In the genomic region with DNA sequence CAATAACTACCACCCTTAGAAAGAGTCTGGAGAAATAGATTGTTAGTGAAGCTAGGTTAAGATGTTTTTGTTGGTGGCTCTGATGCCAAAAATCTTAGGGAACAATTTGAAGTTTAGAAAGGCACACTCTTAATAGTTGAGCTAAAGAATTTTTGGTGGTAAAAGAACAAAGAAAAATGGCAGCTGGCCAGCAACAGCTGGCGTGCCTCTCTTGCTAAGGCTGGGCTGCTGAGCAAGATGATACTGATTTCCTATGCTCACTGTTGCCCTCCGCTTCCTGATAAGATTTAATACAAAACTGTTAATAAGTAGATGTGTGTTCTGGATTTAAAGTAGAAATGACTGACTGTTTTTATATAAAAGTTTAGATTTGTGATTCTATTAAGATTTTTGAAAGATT, we compare ENCODE assay signal across 17 mouse cellular contexts. TPM values are rescaled to one million over a fixed set of nuclear protein-coding genes. Genes with fewer than 3 reads are reported as not detected.
A peak's percentile ranks its signal among the peaks of the same experiment; 100 is the strongest.
DNase-seq lines count a peak whose midpoint lies in the region; ATAC-seq and TF ChIP-seq lines count a peak whose summit lies in the region.
"Had no signal": no experiment of that assay in that cellular context is flagged by ENCODE, and none has a peak within 500 bp of the region (broad histone marks: within the 10 kb centered on the region; RNA-seq: fewer than 3 reads in every experiment).

No protein-coding gene starts in this region.

- no peaks in the 10 kb centered on the region for H3K9me3 ChIP-seq in kidney, postnatal 0 days (replicated peaks; ENCODE audit: low read length)
- no peaks in the 10 kb centered on the region for H3K9me3 ChIP-seq in lung, postnatal 0 days (ENCODE audit: low read length)
- H3K9me3 ChIP-seq in liver, postnatal 0 days (ENCODE audit: low read length) = no peaks in the 10 kb centered on the region
- H3K9me3 ChIP-seq: forebrain, embryonic 15.5 days; heart, embryonic 13.5 days had no signal

- no peak for TF ChIP-seq EP300 in lung, postnatal 0 days (IDR thresholded peaks at IDR 0.05)
- no peak for TF ChIP-seq EP300 in liver, postnatal 0 days (IDR thresholded peaks at IDR 0.05; ENCODE audit: low read depth)

- H3K36me3 ChIP-seq in kidney, postnatal 0 days (ENCODE audit: insufficient read depth, low read length) = peaks cover 8% of the 10 kb centered on the region
- H3K36me3 ChIP-seq in lung, postnatal 0 days (ENCODE audit: insufficient read depth, low read length) = peaks cover 6% of the 10 kb centered on the region; the same call in 1 of the 2 replicates
- peaks cover 16% of the 10 kb centered on the region for H3K36me3 ChIP-seq in liver, postnatal 0 days (replicated peaks; ENCODE audit: insufficient read depth, low read length)

- peak; percentile 25 for DNase-seq in kidney, postnatal 0 days (ENCODE audit: low spot score)
- no peak for DNase-seq in kidney, postnatal 36 days
- peak; percentile 23 for DNase-seq in layer of hippocampus, adult 11-12 months (ENCODE audit: low spot score)
- DNase-seq in layer of hippocampus, adult 2 months (ENCODE audit: low spot score in 2 of 2) = no peak
- DNase-seq in lung, postnatal 0 days (ENCODE audit: low spot score) = peak; percentile 49
- no peak for DNase-seq in lung, postnatal 25 days (ENCODE audit: low spot score)
- no peak for DNase-seq in liver, postnatal 0 days
- DNase-seq: adrenal gland, adult 8-10 months; adrenal gland, postnatal 36 days; cerebellum, adult 2 months; cerebellum, postnatal 10 days; gastrocnemius, postnatal 36 days; heart, adult 11 months; heart, postnatal 36 days had no signal

- WGBS in kidney, postnatal 0 days = 61% methylated on average over 2 of the region's 2 CpGs
- WGBS in lung, postnatal 0 days = 47% methylated on average over 2 of the region's 2 CpGs
- WGBS in liver, postnatal 0 days (ENCODE audit: insufficient replicate concordance) = 59% methylated on average over 2 of the region's 2 CpGs

- H3K9ac ChIP-seq in kidney, postnatal 0 days (ENCODE audit: low read depth, low read length) = no peak overlapping the region
- H3K9ac ChIP-seq in lung, postnatal 0 days (replicated peaks; ENCODE audit: low read depth) = no peak overlapping the region
- H3K9ac ChIP-seq in liver, postnatal 0 days (replicated peaks) = no peak overlapping the region
- H3K9ac ChIP-seq: forebrain, embryonic 15.5 days; heart, embryonic 13.5 days had no signal

- ATAC-seq in kidney, postnatal 0 days (replicated peaks; ENCODE audit: low FRiP score, low read depth) = no peak
- ATAC-seq in lung, postnatal 0 days = no peak
- no peak for ATAC-seq in liver, postnatal 0 days
- ATAC-seq: forebrain, embryonic 15.5 days had no signal

- no peak overlapping the region for H3K27ac ChIP-seq in kidney, postnatal 0 days
- no peak overlapping the region for H3K27ac ChIP-seq in layer of hippocampus, adult 2 months
- H3K27ac ChIP-seq in lung, postnatal 0 days (ENCODE audit: low read length) = no peak overlapping the region
- H3K27ac ChIP-seq in liver, postnatal 0 days (ENCODE audit: low read depth) = no peak overlapping the region
- H3K27ac ChIP-seq: forebrain, embryonic 15.5 days; heart, embryonic 13.5 days had no signal

- no peaks in the 10 kb centered on the region for H3K4me1 ChIP-seq in kidney, postnatal 0 days (replicated peaks; ENCODE audit: insufficient read depth, low read length)
- no peaks in the 10 kb centered on the region for H3K4me1 ChIP-seq in lung, postnatal 0 days (ENCODE audit: insufficient read depth, low read depth, low read length)
- no peaks in the 10 kb centered on the region for H3K4me1 ChIP-seq in liver, postnatal 0 days (ENCODE audit: insufficient read depth)
- H3K4me1 ChIP-seq: forebrain, embryonic 15.5 days; heart, embryonic 13.5 days had no signal

- H3K4me2 ChIP-seq in kidney, postnatal 0 days (ENCODE audit: low read length) = no peak overlapping the region
- no peak overlapping the region for H3K4me2 ChIP-seq in lung, postnatal 0 days (replicated peaks; ENCODE audit: low read depth, low read length)
- H3K4me2 ChIP-seq in liver, postnatal 0 days (ENCODE audit: low read depth, low read length) = no peak overlapping the region
- H3K4me2 ChIP-seq: forebrain, embryonic 15.5 days; heart, embryonic 13.5 days had no signal

- H3K4me3 ChIP-seq in kidney, postnatal 0 days (replicated peaks; ENCODE audit: low read depth, low read length) = no peak overlapping the region
- no peak overlapping the region for H3K4me3 ChIP-seq in layer of hippocampus, adult 2 months
- H3K4me3 ChIP-seq in lung, postnatal 0 days (ENCODE audit: low read depth, low read length) = no peak overlapping the region
- no peak overlapping the region for H3K4me3 ChIP-seq in liver, postnatal 0 days (ENCODE audit: low read depth, low read length)
- H3K4me3 ChIP-seq: forebrain, embryonic 15.5 days; heart, embryonic 13.5 days had no signal

- TF ChIP-seq CTCF in kidney, postnatal 0 days (IDR thresholded peaks at IDR 0.05; ENCODE audit: low read depth) = no peak
- TF ChIP-seq CTCF in layer of hippocampus, adult 2 months (conservative IDR thresholded peaks at IDR 0.05) = no peak
- no peak for TF ChIP-seq CTCF in lung, postnatal 0 days (IDR thresholded peaks at IDR 0.05)
- no peak for TF ChIP-seq CTCF in liver, postnatal 0 days (IDR thresholded peaks at IDR 0.05; ENCODE audit: low read depth)

- H3K27me3 ChIP-seq in kidney, postnatal 0 days (ENCODE audit: insufficient read depth, low read length) = no peaks in the 10 kb centered on the region
- no peaks in the 10 kb centered on the region for H3K27me3 ChIP-seq in lung, postnatal 0 days (replicated peaks; ENCODE audit: insufficient read depth, low read length)
- no peaks in the 10 kb centered on the region for H3K27me3 ChIP-seq in liver, postnatal 0 days (ENCODE audit: insufficient read depth, low read length)
- H3K27me3 ChIP-seq: forebrain, embryonic 15.5 days; heart, embryonic 13.5 days had no signal

RNA-seq across cellular contexts. Expression of gene Adprhl1, which starts 13.6 kb away (rescaled TPM):
- not detected in 2 replicates for polyA plus RNA-seq in kidney, postnatal 0 days (2015; fragmentation: Nextera tagmentation; extraction: Ambion mirVana)
- 1 to 10 TPM in 1 of 2 experiments, under 1 TPM in 1; 0.67 to 1.1 TPM for total RNA-seq in layer of hippocampus, adult 2 months (2021)
- 0.93 and 1.0 TPM in 2 replicates for polyA plus RNA-seq in lung, postnatal 0 days (2015; fragmentation: Nextera tagmentation; extraction: Ambion mirVana)
- polyA plus RNA-seq in liver, postnatal 0 days (2015; fragmentation: Nextera tagmentation; extraction: Ambion mirVana) = 0.45 TPM in 1 of 2 replicates, not detected in the other
- polyA plus RNA-seq: forebrain, embryonic 11.5 days; forebrain, embryonic 15.5 days had no signal

RNA-seq across cellular contexts. Expression of gene Dcun1d2, which starts 20.4 kb away (rescaled TPM):
- polyA plus RNA-seq in kidney, postnatal 0 days (2015; fragmentation: Nextera tagmentation; extraction: Ambion mirVana) = 17.3 and 19.0 TPM in 2 replicates
- 10 to 100 TPM; 36.4 to 40.1 TPM for total RNA-seq in layer of hippocampus, adult 2 months (2021)
- 14.5 TPM in 2 replicates for polyA plus RNA-seq in lung, postnatal 0 days (2015; fragmentation: Nextera tagmentation; extraction: Ambion mirVana)
- polyA plus RNA-seq in liver, postnatal 0 days (2015; fragmentation: Nextera tagmentation; extraction: Ambion mirVana) = 5.0 and 5.9 TPM in 2 replicates

RNA-seq across cellular contexts. Expression of gene Tmco3, which starts 20.4 kb away (rescaled TPM):
- polyA plus RNA-seq in kidney, postnatal 0 days (2015; fragmentation: Nextera tagmentation; extraction: Ambion mirVana) = 31.3 and 33.2 TPM in 2 replicates
- total RNA-seq in layer of hippocampus, adult 2 months (2021) = 10 to 100 TPM; 42.8 to 42.9 TPM
- 26.1 and 30.3 TPM in 2 replicates for polyA plus RNA-seq in lung, postnatal 0 days (2015; fragmentation: Nextera tagmentation; extraction: Ambion mirVana)
- 3.3 and 3.7 TPM in 2 replicates for polyA plus RNA-seq in liver, postnatal 0 days (2015; fragmentation: Nextera tagmentation; extraction: Ambion mirVana)

Comparison
In these comparisons a context has a peak if more than half of its experiments do, and no peak if none do; other contexts are left out.
1. DNase-seq: peak in kidney, postnatal 0 days (single experiment), layer of hippocampus, adult 11-12 months (single experiment) and lung, postnatal 0 days (single experiment); none in kidney, postnatal 36 days (0 of 2), layer of hippocampus, adult 2 months (0 of 2), lung, postnatal 25 days (single experiment) and liver, postnatal 0 days (single experiment).